Mouse (Mus musculus) mouse embryonic stem cell (cell line): ENCODE measurements around the gene Fam131b.

Source experiments
- in situ Hi-C, 2 experiments: fragments of 300-500 bp; cut with MboI; formaldehyde crosslinking; loops; 1 replicate in 1 of 2; 3 replicates in 1 of 2; pipeline ENCODE4 v1.14.3; 2019 to 2020; ENCODE audit warnings: low sequenced_read_pairs in 2 of 2, low pct_unique_long_range_greater_than_20kb in 1 of 2, mixed read lengths in 1 of 2; ENCODE audit not compliant: unreplicated experiment in 1 of 2

Gene Fam131b

DNA sequence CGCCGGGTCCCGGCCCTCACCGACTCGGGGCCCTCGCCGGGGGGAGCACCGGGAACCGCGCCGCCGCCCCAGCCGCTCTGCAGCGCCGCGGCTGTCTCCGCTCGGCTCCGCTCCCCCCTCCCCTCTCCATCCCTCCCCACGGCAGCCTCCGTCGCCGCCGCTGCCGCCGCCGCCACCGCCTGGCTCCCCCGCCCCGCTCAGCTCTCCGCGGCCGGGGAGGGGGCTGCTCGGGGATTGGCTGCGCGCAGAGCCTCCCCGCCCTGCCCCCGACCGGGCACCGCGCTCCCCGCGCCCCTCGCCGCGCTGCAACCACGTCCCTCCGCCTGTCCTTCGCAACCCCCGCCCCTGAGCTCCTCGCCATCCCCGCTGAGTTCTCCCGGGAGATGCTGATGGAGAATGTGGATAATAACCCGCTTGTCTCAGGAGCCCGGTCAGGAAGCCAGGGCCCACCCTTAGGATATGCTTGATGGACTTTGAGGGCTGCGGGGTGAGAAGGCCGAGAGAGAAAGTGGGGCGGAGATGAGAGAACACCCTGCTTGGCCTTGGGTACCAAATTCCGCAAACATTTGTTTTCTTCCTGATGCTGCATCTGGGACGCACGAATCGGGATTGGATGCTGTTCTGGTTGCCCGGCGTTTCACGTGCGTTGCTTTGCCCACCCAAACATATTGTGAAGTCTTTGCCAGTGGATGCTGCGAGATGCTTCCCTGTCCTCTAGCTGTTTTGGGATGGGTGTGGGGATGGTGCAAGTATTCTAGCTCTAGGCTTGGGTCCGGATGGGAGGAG is at the start of gene Fam131b:
Gene Fam131b (minus strand): TSS at position 162 of the 786 bp plus-strand sequence.
- in situ Hi-C loops = no loop called here

DNA sequence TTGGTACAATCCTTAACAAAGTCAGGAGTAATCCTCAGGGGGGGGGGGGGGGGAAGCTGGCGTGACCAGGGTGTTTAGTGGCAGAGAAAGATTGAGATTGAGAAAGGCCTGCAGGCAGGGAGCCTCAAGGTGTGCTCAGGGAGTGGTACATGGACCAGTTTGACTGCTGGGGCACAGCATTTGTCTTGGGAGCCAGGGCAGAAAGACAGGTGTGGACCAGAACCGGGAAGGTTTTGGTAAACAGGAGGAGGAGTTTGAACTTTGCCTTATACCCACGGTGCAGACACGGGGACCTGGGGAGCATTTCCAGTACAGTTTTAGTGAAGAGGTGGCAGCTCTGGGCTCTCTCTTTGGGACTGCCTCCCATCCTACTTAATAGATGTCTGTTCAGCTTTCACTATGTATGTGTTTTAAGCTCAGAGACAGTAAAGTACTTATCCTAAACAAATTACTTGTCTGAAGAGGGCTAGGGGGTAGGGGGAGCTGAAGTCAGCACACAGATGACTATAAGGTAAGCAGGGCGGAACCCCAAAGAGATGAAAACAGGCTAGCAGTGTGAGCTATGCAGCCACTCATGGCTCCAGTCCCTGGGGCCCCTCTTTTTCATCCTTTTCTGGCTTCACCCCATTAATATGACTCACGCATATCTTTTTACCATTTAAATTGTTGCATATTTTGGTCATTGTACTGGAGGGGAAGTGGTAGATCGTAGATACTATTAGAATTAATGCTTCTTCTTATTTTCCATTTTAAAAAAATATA is 49.4 kb upstream of the Fam131b start:
- in situ Hi-C loops = no loop called here

DNA sequence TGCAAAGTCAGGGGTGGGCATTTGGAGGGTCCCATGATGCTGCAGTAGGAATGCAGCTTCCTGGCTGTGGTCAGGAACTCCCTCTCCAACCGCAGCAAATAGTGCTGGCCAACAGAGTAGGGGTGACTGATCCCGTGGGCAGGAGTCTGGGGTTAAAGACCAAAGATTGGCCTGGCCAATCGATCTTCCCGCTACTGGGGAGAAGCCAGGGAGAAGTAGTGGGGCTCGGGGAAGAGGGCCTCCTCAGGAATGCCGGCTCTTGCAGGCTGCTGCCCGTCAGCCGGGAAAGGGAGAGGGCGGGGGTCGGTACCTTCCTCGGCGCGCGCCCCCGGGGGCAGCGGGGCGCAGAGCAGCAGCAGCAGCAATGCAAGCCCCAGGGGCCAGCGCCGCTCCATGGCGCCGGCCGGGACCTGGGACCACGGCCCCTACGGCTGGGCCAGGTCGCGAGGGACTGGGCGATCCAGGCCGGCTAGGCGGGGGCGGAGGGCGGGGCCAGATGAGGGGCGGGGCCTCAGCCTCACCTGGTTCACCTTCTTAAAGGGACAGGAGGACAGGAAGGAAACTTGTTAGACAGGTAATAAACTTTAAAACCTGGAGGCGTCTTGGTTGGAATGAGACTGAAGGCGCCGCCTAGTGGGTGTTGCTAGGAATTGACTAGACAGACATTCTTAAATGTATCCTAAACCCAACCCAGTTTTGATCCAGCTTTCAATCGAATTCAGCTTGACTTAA is 48.5 kb upstream of the Fam131b start, which contains the start of gene Epha1:
Gene Epha1 (minus strand): TSS at position 453 of the 732 bp plus-strand sequence.
- in situ Hi-C loops = no loop called here

GRCm38 (mm10) chr6:42372421-42372815 is 48.0 kb upstream of the Fam131b start:
- in situ Hi-C loops = no loop called here

DNA sequence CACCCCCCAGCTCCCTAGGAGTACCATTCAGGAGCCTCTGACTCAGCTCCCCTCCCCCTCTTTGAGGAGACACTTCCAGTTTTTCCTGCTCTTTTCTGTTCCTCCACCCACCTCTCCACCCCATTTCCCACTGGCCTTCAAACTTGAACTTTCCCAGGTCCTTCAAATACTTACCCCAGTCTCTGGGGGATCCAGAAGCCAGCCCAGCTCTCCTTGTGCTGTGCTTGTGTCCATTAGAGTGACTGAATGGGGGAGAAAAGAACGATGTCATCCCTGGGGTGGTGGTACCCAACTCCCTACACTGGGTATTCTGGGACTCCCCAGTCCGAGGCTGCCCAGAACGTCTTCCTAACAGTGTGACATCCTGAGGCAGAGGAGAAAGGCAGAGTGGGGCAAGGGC is 47.6 kb upstream of the Fam131b start:
- in situ Hi-C loops = no loop called here

DNA sequence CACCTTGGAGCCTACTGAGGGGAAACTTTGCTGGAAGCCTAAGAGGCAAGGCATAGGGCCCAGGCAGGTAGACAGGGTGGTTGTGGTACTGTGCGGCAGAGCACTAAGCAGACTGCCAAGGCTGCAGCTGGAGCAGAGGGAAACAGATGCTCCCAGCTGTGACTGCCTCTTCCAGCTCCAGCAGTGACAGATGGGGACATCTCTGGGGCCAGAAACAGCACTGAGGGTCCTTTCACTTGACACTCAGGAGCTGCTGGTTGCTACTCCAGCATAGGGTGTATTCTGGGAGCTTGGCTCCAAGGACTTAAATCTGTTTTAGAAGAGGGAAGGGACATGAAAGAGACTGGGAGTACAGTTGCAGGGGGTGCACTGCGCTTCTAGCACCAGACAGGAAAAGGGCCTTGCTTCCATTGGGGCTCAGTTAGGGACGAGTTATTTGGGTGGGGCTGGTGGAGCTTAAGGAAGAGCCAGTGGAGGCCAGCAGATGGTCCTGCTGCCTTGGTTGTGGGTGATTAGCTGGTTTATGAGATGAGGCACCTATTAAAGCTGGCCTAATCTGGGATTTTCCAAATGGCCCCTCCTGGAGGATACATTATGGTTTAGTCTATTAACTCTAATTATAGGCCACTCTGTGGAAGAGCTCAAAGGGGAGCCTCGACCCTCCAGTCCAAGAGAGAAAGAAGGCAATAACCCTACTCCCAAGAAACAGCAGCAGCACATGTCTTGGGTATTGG is 46.4 kb upstream of the Fam131b start:
- in situ Hi-C loops = no loop called here

DNA sequence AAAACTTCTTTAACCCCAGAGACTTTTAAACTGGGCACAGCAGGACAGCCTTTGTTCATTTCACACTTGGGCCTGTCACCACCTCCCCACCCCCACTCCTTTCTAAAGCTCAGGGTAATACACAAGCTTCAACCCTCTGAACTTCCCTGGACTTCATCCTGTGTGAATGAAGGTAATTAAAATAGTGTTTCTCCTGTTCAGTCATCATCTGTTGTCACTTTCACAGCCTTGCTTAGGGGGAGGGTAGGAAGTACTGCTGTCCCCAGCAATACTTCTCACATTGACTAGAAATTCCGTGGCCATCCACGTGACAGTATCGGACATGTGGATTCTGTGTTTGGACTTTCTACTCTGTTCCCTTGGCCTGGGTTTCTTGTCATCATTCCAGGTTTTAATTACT is 45.4 kb upstream of the Fam131b start:
- in situ Hi-C loops = no loop called here

GRCm38 (mm10) chr6:42365215-42365614 is 40.8 kb upstream of the Fam131b start:
- in situ Hi-C loops = no loop called here

DNA sequence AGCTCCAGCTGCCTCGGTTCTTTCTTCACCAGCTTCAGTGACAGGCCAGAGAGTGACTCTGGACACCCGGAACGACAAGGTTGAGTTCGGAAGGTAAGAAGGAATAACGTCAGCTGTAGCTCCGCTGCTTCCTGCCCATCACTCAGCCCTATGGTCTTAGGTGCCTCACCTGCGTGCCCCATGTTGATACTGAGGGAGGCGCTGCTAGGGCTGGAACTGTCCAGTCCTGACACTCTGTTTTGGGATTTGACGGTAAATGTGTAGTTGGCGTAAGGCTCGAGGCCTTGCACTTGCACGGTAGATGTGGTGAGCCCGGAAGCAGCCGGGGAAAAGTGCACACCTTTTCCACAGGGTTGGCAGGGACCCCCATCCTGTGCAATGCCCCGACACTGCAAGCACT is 40.2 kb upstream of the Fam131b start:
- in situ Hi-C loops = no loop called here

DNA sequence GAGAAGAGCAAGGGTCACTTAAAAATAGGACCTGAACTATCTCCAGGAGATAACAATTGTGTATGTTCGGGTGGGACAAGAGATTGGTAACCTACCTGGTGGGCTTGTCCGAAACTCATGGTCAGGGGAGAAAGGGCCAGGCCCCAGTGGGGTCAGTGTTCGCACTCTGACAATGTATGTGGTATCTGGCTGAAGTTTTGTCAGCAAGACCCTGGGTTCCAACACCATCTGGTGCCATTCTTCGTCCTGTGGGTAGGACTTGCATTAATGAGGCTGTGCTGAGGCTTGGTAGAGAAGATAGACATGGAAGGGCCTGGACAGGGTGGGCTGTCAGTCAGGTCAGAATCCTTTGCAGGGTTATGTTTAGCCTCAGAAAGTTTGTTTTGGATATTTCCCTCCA is 39.6 kb upstream of the Fam131b start:
- in situ Hi-C loops = no loop called here

DNA sequence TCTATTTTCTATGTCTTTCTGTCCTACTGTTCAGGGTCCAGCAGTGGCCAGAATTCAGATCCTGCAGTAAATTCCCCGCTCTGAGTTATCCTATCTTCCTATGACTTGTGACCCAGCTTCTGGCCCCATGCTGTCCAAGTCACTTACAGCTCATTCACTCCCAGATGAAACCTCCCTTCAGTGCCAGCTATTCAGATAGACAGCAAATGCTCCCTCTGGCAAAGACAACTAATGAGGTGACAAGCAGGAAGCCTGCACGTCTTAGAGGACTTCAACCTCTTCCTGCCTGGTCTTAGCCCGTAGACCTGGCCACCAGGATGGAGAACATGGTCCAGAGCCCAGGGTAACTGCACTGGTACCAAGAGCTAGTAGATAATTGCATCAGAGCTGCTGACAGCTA is 38.5 kb upstream of the Fam131b start:
- in situ Hi-C loops = no loop called here

- in situ Hi-C loops = no loop called here
These were observed 38.1 kb upstream of the Fam131b start for GRCm38 (mm10) chr6:42362497-42362896.

GRCm38 (mm10) chr6:42362074-42362473 is 37.6 kb upstream of the Fam131b start:
- in situ Hi-C loops = no loop called here

DNA sequence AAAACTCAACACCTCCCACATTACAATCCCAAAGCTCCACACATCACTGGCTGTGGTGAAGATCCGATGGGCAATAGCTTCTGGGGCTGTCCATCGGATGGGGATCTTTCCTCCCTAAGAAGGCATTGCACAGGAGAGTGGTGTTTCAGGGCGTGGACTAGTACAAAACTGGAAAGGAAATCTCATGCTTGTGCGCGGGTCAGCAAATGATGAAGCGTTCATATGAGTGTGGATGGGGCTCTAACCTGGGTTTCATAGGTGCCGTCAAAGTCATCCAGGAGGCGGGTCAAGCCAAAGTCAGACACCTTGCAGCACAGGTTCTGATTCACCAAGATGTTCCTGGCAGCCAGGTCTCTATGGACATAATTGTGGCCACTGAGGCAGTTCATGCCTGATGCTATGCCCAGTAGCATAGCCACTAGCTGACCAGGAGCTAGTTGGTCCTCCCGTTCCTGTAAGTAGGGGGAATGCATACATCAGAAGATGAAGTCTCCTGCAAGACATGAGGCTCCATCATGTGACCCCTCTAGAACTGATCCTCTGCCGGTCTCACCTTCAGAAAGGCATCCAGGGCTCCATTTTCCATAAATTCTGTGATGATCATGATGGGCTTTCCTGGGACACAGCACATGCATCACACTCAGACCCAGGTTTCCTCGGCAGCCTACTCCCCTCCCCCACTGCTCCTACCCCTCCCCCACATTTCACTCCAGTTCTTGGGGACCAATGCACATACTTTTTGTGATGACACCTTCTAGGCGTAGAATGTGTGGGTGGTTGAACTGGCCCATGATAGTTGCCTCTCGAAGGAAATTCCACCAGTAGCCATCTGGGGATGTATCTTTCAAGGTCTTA is 36.8 kb upstream of the Fam131b start:
- in situ Hi-C loops = no loop called here

DNA sequence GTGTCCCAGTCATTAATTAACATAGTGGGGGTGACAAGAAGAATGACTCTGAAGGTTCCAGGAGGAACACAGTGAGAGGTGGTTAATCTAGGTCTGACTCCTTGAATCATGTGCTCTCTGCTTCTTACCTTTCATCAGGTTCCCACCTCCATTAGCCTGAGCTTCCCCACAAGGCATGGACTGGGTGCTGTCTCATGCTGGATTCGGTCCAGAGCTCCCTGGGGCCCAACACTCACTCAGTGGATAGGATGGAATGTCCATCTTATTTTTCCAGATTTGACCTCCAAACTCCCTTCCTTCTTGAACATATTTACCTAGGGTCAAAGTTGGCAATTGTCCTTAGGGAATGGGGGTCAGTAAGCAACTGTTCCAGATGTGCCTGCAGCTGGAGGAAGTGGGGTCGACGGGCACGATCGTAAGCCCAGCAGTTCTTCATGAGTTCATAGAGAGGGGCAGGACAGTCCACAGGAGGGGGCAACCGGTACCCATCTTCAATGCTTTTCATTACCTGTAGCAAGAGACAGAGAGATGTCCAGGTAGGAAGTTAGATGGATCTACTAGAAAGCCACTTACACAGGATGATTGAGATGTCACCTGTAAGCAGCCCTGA is 35.9 kb upstream of the Fam131b start:
- in situ Hi-C loops = no loop called here

DNA sequence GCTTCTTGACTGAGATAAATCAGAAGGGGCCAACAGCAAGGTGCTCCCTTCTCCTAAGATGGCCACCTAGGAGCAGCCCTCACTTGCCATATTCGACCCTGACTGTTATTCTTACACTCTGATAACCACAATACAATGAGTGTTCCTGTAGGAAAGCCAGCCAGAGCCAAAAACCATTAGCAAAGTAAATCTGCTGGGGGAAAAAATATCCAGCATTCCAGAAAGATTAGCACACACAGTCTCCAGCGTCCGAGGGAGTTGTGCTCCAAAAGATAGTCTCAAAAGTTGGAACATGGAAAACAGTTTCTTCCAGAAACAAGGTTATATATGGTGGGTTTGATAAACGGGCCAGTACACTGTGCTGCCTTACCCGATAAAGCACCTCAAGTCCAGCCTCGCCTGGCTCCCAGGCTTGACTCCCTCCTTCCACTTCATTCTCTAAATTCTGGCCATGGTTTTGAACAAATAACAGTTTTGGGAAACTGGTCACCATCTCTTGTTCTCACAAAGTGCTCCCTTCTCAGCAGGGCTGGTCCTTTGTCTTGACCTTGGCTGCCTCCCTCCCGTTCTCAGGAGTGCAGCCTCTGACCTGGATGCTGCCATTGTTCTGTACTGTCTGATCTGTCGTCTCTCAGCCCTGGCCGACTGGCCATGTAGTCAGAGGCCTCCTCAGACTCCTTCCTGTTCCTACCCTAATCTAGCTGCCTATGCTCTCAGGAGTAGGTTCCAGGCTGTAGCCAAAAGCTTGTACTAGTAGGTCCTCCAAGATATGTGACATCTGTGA is 35.1 kb upstream of the Fam131b start:
- in situ Hi-C loops = no loop called here

DNA sequence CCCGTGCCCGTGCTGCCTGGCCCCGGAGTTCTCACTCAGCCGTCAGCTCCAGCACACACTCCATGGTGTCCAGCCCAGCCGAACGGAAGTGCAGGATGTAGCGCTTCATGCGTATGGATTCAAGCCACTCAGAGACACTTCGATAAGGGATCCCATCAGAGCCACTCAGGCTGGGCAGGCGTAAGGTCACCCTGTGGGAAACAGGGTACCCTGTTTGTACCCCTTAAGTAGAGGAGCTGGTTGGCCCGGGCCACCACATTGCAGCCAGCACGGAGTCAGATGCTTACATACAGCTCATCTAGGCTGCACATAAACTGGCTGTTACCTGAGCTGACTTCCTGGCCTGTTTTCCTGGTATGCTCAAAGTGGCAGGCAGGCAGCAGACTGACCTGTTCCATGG is 34.5 kb upstream of the Fam131b start:
- in situ Hi-C loops = no loop called here
